Mouse (Mus musculus) liver, embryonic 14.5 days (tissue): ENCODE measurements at regions not wholly inside any gene's neighbourhood (a gene's known extent, or its start where the extent isn't known, plus 50 kb on each side); places are given as distances from the start of the nearest gene placed in this dataset.

ENCODE experiments used
- ATAC-seq: fragments of 200-750 bp; cut with Nextera tagmentation; 2 replicates; pipeline ENCODE4 v1.8.0; 2017; ENCODE audit warnings: moderate number of reproducible peaks, mild to moderate bottlenecking, moderate library complexity; ENCODE audit not compliant: insufficient read depth
- DNase-seq, 3 experiments: peaks; one replicate each; pipeline ENCODE4 v3.0.0-alpha.2; 2012 to 2013; ENCODE audit warnings: low read depth in 3 of 3, low spot score in 3 of 3
- H3K27ac ChIP-seq: fragments of 300-500 bp; sonication (generic); 2 replicates; pipeline ENCODE4 v1.5.1; 2014; ENCODE audit warnings: moderate library complexity, mild to moderate bottlenecking, control low read depth, inconsistent platforms
- H3K27me3 ChIP-seq: fragments of 300-500 bp; sonication (generic); 2 replicates; pipeline ENCODE4 v1.6.1; 2014; ENCODE audit warnings: mild to moderate bottlenecking, low read length, moderate library complexity; ENCODE audit not compliant: control insufficient read depth, insufficient read depth
- H3K36me3 ChIP-seq: fragments of 300-500 bp; sonication (generic); replicated peaks from 2 replicates; pipeline ENCODE4 v1.6.1; 2014; ENCODE audit warnings: low read depth; ENCODE audit not compliant: control insufficient read depth, insufficient read depth
- H3K4me1 ChIP-seq, 2 experiments: fragments of 200-500 bp in 1 of 2; fragments of 300-500 bp in 1 of 2; sonication (generic) in 1 of 2; replicated peaks; 2 replicates each; pipeline ENCODE4 v1.6.1; 2012 to 2014; ENCODE audit warnings: antibody characterized with exemption in 1 of 2, inconsistent platforms in 1 of 2, low read length in 1 of 2; ENCODE audit not compliant: control insufficient read depth in 2 of 2, insufficient read depth in 2 of 2
- H3K4me2 ChIP-seq: fragments of 300-500 bp; sonication (generic); 2 replicates; pipeline ENCODE4 v1.6.1; 2014; ENCODE audit warnings: low read depth, mild to moderate bottlenecking, control low read depth, moderate library complexity
- H3K4me3 ChIP-seq, 2 experiments: fragments of 200-500 bp in 1 of 2; fragments of 300-500 bp in 1 of 2; sonication (generic) in 1 of 2; 2 replicates each; pipeline ENCODE4 v1.5.1; 2012 to 2014; ENCODE audit warnings: low read depth in 2 of 2, low read length in 2 of 2, mild to moderate bottlenecking in 2 of 2, control low read depth in 1 of 2, inconsistent platforms in 1 of 2, moderate library complexity in 1 of 2; ENCODE audit not compliant: insufficient read depth in 1 of 2
- H3K9ac ChIP-seq: fragments of 300-500 bp; sonication (generic); replicated peaks from 2 replicates; pipeline ENCODE4 v1.6.1; 2014; ENCODE audit warnings: mild to moderate bottlenecking, control low read depth, moderate library complexity
- H3K9me3 ChIP-seq: fragments of 300-500 bp; sonication (generic); 2 replicates; pipeline ENCODE4 v1.6.1; 2016; ENCODE audit warnings: low read length, mixed read lengths; ENCODE audit not compliant: control insufficient read depth
- CTCF ChIP-seq: IDR thresholded peaks from 2 replicates; pipeline ENCODE4 v1.5.1; 2016; ENCODE audit warnings: antibody characterized with exemption, low read depth, control low read depth
- EP300 ChIP-seq: IDR thresholded peaks from 2 replicates; pipeline ENCODE4 v1.6.1; 2016; ENCODE audit warnings: antibody characterized with exemption, low read depth
- WGBS: fragments of 180-500 bp; shearing (Covaris S2); extraction: QIAGEN DNeasy Blood & Tissue Kit; methylation state at CpG from one replicate; pipeline ENCODE4 v1.1.7; 2014; ENCODE audit not compliant: insufficient replicate concordance; 5-methylcytosine and 5-hydroxymethylcytosine counted together

DNA sequence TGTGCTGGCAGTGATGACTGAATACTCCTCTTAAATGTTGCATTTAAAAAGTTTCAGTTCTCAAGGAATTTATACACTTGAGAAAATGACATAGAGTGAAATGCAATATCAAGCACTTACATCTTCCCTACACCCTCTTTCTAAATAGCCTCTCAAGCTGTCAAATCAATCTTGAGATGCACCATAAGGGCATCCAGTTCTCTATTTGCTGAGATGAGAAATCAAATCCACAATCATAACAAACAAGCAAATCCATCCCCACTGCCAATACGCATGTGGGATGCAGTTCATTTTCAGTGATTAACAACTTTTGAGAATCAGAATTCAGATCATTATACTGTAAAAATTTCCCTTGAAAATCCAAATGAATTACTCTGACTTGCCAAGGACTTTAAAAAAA is 62.6 kb upstream of the Ift57 start:
- Histone ChIP-seq H3K4me3 (no peak overlapping the region), H3K9ac (no peak overlapping the region), H3K4me2 (no peak overlapping the region), H3K27ac (no peak overlapping the region), H3K36me3 (no peaks in the 10 kb centered on the region), H3K27me3 (no peaks in the 10 kb centered on the region), H3K9me3 (no peaks in the 10 kb centered on the region), H3K4me1 (no peaks in the 10 kb centered on the region)
- WGBS = 79% methylated on average over 1 of the region's 1 CpGs
- TF ChIP-seq EP300 (no peak), CTCF (no peak)
- DNase-seq (no peak), ATAC-seq (no peak)

DNA sequence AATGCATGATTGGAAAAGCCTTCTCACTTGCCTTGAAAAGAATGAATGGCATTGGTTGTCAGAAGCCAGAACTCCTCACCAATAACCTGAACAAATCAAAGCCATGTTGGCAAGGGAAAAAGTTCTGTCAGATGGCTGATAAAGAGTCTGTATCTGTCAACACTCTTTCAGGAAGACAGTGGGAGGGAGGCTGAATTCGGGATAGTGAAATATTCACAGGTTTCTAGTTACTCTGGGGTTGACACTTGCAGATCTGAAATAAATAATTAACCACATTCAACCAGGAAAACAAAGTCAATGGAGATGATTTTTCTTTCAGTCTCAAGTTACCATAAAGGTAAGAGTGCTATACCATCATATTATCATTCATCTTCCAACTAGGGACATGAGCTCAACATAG is 56.3 kb upstream of the Ift57 start:
- H3K4me3 ChIP-seq = no peak overlapping the region
- H3K9me3 ChIP-seq = no peaks in the 10 kb centered on the region
- no peak overlapping the region for H3K9ac ChIP-seq
- no peaks in the 10 kb centered on the region for H3K36me3 ChIP-seq
- no peaks in the 10 kb centered on the region for H3K4me1 ChIP-seq
- DNase-seq = no peak
- H3K4me2 ChIP-seq = no peak overlapping the region
- TF ChIP-seq EP300 (no peak), CTCF (no peak)
- no peaks in the 10 kb centered on the region for H3K27me3 ChIP-seq
- H3K27ac ChIP-seq = no peak overlapping the region
- ATAC-seq = no peak
- 32% methylated on average over 1 of the region's 1 CpGs for WGBS

DNA sequence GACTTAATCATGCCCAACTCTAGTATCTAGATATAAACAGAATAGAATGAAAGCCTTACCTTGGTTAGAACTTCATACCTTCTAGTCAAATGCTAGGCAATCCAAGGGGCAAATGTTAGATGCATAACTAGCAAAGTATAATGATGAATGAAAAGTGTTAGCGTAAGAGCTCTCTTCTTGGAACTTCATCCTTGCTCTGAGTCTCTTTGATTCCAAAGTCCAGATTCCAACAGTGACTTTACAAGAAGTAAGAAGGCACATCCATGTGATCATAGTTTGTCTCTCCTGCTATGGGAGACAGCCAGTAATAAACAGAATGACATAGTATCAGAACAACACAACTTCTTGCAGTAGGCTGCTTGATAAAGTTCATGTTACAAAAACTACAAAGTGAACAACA is 54.6 kb upstream of the Ift57 start:
- H3K27me3 ChIP-seq = no peaks in the 10 kb centered on the region
- no peak overlapping the region for H3K4me3 ChIP-seq
- H3K36me3 ChIP-seq = no peaks in the 10 kb centered on the region
- 58% methylated on average over 1 of the region's 1 CpGs for WGBS
- no peak overlapping the region for H3K4me2 ChIP-seq
- no peaks in the 10 kb centered on the region for H3K9me3 ChIP-seq
- TF ChIP-seq CTCF (no peak), EP300 (no peak)
- ATAC-seq (no peak), DNase-seq (no peak)
- H3K9ac ChIP-seq = no peak overlapping the region
- no peaks in the 10 kb centered on the region for H3K4me1 ChIP-seq
- H3K27ac ChIP-seq = no peak overlapping the region

DNA sequence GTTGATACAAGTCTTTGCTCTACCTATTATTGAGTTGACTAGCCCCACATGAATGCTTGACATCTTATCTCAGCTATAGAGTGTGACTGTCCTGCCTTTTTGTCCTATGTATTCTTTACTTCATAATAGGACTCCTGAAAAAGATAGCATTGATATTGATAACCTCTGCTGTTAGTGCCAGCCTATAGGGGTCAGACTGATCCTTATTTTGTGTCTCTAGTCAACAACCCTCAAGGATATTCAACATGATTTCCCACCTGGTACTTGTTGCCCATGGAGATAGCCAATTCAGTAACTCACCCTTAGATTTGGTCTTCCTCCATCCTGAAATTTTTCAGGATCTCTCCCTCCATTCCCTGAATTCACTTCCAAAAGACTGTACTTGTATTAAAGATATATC is 52.6 kb upstream of the Ift57 start:
- Histone ChIP-seq H3K9me3 (no peaks in the 10 kb centered on the region), H3K36me3 (no peaks in the 10 kb centered on the region), H3K9ac (no peak overlapping the region), H3K27ac (no peak overlapping the region), H3K27me3 (no peaks in the 10 kb centered on the region), H3K4me3 (no peak overlapping the region), H3K4me1 (no peaks in the 10 kb centered on the region), H3K4me2 (no peak overlapping the region)
- DNase-seq = no peak
- TF ChIP-seq CTCF (no peak), EP300 (no peak)
- ATAC-seq = no peak
